Mouse (Mus musculus): ENCODE results near the gene Ptcd1. TPM values are rescaled to one million over a fixed set of nuclear protein-coding genes. Genes with fewer than 3 reads are reported as not detected.

The Ptcd1 gene
- polyA plus RNA-seq (2012; rRNA removed; ENCODE audit: low replicate concordance): 7.7 and 8.0 TPM in 2 replicates

GRCm38 (mm10) chr5:145166536-145167305 is at the start of gene Ptcd1, which contains the start of gene Cpsf4:
TSS of gene Ptcd1 (minus strand) at chr5:145167108.
TSS of gene Cpsf4 (plus strand) at chr5:145167213.

GRCm38 (mm10) chr5:145203936-145204691 is 37.2 kb upstream of the Ptcd1 start, which contains the start of gene Zkscan5:
TSS of gene Zkscan5 (plus strand) at chr5:145204562.

GRCm38 (mm10) chr5:145201321-145201991 is 34.5 kb upstream of the Ptcd1 start, which contains the start of gene Zkscan14:
TSS of gene Zkscan14 (minus strand) at chr5:145201868.

GRCm38 (mm10) chr5:145191962-145192361 is 25.1 kb upstream of the Ptcd1 start, which contains the start of gene Atp5j2:
TSS of gene Atp5j2 (minus strand) at chr5:145192062.

GRCm38 (mm10) chr5:145139571-145140519 is 27.1 kb downstream of the Ptcd1 start, which contains the start of the genes Pdap1 and Bud31:
TSS of gene Pdap1 (minus strand) at chr5:145140238.
TSS of gene Bud31 (plus strand) at chr5:145140362.

GRCm38 (mm10) chr5:145114071-145114605 is 52.8 kb downstream of the Ptcd1 start, which contains the start of gene Arpc1b:
TSS of gene Arpc1b (plus strand) at chr5:145114215.

Other genes starting within 250 kb of the Ptcd1 start
- 12.1 and 13.4 TPM in 2 replicates for gene Smurf1, start 201.3 kb downstream of the Ptcd1 start, polyA plus RNA-seq (2012; rRNA removed; ENCODE audit: low replicate concordance)
- gene Gm4871, start 134.4 kb downstream of the Ptcd1 start, polyA plus RNA-seq (2012; rRNA removed; ENCODE audit: low replicate concordance): not detected in 2 replicates
- not detected in 2 replicates for gene 1700018F24Rik, start 124.1 kb downstream of the Ptcd1 start, polyA plus RNA-seq (2012; rRNA removed; ENCODE audit: low replicate concordance)
- 67.4 and 87.0 TPM in 2 replicates for gene Arpc1a, start 83.3 kb downstream of the Ptcd1 start, polyA plus RNA-seq (2012; rRNA removed; ENCODE audit: low replicate concordance)
- gene Kpna7, start 83.1 kb downstream of the Ptcd1 start, polyA plus RNA-seq (2012; rRNA removed; ENCODE audit: low replicate concordance): 0.09 TPM in 1 of 2 replicates, not detected in the other
- gene Arpc1b, start 52.9 kb downstream of the Ptcd1 start, polyA plus RNA-seq (2012; rRNA removed; ENCODE audit: low replicate concordance): 527 and 606 TPM in 2 replicates
- 19.7 and 24.5 TPM in 2 replicates for gene Pdap1, start 26.9 kb downstream of the Ptcd1 start, polyA plus RNA-seq (2012; rRNA removed; ENCODE audit: low replicate concordance)
- 35.8 and 42.8 TPM in 2 replicates for gene Bud31, start 26.7 kb downstream of the Ptcd1 start, polyA plus RNA-seq (2012; rRNA removed; ENCODE audit: low replicate concordance)
- gene Cpsf4, start 105 bp upstream of the Ptcd1 start, polyA plus RNA-seq (2012; rRNA removed; ENCODE audit: low replicate concordance): 24.4 and 27.3 TPM in 2 replicates
- 95.6 and 164 TPM in 2 replicates for gene Atp5j2, start 25.0 kb upstream of the Ptcd1 start, polyA plus RNA-seq (2012; rRNA removed; ENCODE audit: low replicate concordance)
- gene Zkscan14, start 34.8 kb upstream of the Ptcd1 start, polyA plus RNA-seq (2012; rRNA removed; ENCODE audit: low replicate concordance): 1.5 and 2.4 TPM in 2 replicates
- gene Zkscan5, start 37.5 kb upstream of the Ptcd1 start, polyA plus RNA-seq (2012; rRNA removed; ENCODE audit: low replicate concordance): 2.0 and 2.3 TPM in 2 replicates
- 6.7 and 7.4 TPM in 2 replicates for gene Zfp655, start 64.6 kb upstream of the Ptcd1 start, polyA plus RNA-seq (2012; rRNA removed; ENCODE audit: low replicate concordance)
- gene Zscan25, start 113.4 kb upstream of the Ptcd1 start, polyA plus RNA-seq (2012; rRNA removed; ENCODE audit: low replicate concordance): 9.2 and 9.5 TPM in 2 replicates
- gene Cyp3a57, start 178.2 kb upstream of the Ptcd1 start, polyA plus RNA-seq (2012; rRNA removed; ENCODE audit: low replicate concordance): not detected in 2 replicates

Measured in duodenum, adult 2 months (tissue).